Mouse (Mus musculus): Measurements from ENCODE around the gene Txnrd1.

The Txnrd1 gene

DNA sequence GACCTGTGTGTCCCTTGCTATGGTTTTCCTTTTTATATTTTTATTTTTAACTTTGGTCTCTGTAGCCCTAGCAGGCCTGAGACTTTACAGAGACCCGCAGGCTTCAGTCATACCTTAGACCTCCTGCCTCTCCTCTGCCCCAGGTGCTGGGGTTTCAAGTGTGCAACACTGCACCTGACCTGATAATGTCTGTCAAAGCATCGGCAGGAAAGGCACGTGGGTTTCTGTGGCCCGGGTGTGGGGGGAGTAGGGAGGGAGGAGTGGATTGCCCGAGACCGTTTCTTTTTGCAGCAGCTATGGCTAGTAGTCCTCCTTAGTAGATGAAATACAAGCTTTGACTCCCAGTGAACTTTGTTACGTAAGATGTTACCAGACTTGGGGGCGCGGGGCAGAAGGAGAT is 15.8 kb upstream of the Txnrd1 start:
- DNase-seq (ENCODE audit: low read depth) = no peak

DNA sequence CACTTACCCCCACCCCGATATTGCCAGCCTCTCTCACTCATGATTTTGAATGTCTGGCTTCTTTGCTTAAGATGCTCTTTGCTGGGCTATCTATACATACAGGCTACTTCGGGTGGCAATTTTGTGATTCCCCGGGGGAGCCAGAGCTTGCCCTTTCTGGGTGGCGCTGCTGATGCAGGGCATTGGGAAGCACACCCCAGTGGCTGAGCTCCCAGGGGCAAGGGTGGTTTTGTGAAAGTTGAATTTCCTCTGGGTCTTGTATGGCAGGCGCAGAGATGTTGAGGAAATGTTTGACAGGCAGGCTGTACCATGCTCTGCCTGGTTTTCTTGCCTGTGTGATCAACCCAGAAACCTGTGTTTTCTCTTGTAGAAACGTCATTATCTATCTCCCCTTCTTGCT is 15.1 kb upstream of the Txnrd1 start:
- DNase-seq (ENCODE audit: low read depth) = no peak

DNA sequence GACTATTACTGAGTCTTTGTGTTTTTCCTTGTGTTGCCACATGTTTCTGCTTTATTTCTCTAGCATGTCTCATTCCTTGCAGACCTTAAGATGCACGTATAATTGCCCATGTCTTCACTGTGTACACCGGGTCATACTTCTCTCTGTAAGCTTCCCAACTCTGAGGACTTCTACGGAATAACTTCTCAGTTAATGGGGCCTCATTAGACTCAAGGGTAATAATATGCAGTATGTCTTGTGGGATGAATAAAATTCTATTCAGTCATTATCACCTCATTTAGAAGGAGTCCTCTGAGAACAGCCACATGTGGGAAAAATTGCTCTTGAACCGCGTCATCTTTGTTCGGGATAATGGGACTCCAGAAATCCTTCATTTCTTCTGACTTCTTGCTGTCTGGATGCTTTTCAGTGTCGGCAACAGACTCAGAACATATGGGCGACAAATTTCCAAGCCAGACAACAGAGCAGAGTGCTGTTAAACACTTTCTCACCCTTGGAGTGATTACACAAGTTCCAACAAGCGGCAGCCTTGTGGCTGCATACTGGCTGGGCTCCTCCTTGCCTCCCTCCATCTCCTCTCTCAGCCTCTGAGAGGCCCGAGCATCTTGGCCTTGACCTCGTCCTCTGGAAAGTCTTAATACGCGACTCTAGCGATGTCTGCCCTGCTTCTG is 10.5 kb upstream of the Txnrd1 start:
- DNase-seq (ENCODE audit: low read depth) = no peak

DNA sequence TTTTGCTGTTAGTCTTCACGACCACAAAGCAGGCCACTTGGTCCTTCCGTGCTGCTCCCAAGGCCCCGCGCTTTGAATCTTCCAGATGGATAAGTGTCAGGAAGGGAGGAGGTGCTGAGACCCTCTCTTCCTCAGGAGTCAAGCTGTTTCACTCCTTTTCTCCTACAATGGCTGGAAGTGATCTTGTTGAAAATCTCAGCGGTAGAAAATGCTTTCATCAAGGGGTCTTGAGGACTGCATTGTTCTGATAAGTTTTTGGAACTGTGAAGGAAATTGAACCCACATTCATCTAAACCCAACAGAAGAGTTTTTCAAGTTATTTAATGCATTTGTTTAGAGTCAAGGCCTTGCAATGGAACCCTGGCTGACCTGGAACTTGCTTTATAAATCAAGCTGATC is 10.0 kb upstream of the Txnrd1 start:
- no peak for DNase-seq (ENCODE audit: low read depth)

DNA sequence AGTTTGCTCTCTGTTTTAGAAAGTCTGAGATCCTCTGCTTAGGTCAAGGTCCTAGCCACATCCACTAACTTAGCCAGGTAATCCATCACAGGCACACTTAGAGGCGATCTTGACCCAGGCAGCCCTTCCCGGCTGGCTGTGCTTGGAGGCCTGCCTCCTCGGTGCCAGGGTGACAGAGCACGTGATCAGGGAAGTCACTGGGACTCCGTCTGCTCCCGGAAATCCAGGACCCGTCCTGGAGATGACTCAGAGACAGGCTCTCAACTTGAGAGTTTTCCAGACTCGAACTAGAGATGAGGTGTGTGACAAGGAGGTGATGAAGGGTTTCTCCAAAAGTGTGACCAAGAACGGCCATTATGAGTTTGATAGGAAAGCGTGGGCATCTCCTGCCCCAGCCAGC is 9.2 kb upstream of the Txnrd1 start:
- no peak for DNase-seq (ENCODE audit: low read depth)

DNA sequence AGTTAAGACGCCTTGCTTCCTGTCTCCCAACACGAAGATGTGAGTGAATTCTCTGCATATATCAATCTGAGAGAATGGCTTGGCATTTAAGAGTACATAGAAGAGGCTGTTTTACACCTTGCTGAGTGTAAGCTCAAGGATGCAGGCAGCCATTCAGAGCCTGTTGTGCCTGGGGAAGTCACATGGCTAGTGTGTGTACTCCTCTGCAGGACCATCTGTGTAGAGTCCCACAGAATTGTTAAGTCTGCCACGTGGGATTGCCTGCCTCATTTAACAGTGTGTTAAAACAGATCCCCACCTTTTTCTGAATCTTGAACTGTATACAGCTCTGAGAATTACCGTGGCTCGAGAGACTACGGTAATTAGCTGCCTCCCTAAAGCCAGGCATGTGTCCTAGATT is 7.2 kb upstream of the Txnrd1 start:
- no peak for DNase-seq (ENCODE audit: low read depth)

DNA sequence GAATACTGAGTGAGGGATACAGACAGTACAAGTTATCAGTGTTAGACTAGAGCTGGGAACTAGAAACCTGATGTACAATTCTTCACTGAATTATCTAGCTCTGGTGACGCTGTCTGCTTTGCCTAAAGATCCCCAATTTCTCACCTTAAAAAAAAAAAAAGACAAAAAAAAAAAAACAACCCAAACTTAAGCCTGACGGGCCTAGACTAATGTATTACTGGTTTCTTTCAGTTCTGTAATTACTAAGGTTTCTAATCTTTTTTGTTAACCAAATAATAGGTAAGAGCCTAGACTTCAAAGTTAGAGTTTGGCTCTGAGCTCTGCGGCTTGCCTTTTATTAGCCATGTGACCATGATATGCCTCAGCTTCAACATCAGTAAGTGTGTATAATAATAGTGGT is 2.1 kb downstream of the Txnrd1 start:
- no peak for DNase-seq (ENCODE audit: low read depth)

DNA sequence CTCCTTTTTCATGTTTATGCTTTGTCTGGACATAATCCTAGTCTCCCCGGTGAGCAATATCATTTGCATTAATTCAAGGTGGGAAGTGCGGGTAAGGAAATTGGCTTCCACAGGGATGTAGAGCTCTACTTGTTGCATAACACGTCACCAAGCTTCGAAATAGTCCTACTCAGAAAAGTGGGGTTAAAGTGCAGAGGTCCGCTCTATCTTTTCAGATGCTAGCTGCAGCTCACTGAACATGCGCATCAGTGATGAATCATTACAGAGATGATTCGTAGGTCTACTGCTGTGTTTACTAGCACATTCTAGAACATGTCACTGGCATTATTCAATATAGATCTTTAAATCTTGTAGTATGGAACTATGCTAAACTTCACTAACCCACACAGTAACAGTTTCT is 4.6 kb downstream of the Txnrd1 start:
- peak; percentile 36 for DNase-seq (ENCODE audit: low read depth)

DNA sequence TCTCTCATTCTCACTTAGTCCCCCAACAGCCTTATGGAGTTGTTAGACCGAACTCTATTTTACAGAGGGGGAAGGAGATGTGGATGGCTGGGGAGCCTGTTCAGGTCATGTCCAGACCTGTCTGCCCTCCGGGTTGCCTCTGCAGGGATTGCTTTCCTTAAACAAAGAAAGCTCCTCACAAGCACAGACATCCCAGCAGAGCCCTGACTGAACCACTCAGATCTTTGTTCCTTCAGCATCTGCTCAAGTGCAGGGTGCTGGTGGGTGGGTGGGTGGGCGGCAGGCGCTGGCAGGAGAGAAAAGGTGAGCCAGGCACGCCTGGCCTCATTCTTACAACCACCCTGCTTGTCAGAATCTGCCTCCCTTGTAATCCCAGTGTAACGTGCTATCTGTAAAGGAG is 10.3 kb downstream of the Txnrd1 start:
- no peak for DNase-seq (ENCODE audit: low read depth)

DNA sequence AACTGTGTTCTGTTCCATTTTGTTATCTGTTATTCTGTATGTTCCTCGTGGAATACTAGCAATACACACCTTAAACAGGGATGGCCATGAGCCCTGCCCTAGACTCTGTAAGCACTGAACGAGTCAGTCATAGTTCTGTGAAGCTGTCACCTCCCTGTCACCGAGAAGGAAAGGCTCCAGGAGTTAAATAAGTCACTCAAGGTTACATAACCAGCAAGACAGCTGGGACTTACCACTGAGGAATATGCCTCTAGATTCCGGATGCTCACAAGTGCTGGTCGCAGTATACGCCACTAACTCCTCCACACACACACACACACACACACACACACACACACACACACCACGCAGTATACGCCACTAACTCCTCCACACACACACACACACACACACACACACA is 11.0 kb downstream of the Txnrd1 start:
- no peak for DNase-seq (ENCODE audit: low read depth)

DNA sequence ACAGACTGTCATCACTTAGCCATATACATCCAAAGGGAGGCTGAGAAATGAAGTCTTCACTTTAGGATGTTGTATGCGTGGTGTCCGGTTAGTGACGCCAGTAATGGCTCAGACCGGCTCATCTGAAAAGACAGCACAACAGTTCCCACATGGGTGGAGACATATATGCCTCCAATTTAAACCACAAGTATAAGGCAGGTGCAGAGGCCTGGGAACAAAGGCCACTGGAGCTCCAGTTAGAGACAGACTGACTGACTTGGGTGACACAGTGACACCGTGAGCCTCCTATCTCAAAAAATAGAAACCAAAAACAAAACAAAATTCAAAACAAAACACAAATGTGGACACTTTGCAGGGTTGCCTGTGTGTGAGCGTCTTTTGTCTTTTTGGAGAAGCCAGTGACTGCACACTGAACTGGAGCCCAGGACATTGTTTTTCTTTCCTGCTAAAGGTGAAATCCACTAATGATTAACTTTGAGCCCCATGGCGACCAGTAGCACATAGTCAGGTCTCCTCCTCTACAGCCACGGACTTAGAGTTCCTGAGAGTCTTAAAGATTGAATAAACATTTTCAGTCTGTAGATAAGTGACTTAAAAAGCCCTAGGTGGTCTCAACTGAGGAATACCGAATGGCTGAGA is 14.2 kb downstream of the Txnrd1 start:
- no peak for DNase-seq (ENCODE audit: low read depth)

DNA sequence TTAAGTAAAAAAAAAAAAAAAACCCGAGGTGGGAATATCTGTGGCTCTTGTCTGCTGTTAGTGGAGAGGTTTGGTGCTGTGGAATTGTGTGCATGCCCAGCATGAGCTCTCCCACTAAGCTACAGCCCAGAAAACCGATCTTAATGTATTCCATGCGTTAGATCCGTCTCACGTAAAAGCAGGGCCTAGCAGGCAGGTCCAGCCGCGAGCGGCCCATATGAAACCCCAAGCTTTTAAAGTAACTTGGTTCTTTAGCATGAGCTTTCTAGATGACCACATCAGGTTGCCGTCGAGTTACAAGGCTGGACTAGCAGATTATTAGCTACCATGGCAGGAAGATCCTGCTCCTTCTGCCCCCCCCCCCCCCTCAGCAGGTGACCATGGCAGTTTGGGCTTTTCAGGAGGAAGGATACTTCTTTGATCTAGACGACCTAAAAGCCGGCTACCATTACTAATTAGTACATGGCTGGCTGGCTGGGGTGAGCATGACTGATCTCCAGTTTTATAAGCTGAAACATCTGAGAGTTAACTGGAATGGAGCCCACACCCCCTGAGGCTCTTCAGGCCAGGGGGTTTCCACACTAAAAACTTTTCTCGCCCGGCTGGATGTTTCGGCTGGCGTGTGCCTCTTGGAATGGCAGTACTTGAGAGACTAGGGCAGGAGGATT is 16.1 kb downstream of the Txnrd1 start:
- no peak for DNase-seq (ENCODE audit: low read depth)

DNA sequence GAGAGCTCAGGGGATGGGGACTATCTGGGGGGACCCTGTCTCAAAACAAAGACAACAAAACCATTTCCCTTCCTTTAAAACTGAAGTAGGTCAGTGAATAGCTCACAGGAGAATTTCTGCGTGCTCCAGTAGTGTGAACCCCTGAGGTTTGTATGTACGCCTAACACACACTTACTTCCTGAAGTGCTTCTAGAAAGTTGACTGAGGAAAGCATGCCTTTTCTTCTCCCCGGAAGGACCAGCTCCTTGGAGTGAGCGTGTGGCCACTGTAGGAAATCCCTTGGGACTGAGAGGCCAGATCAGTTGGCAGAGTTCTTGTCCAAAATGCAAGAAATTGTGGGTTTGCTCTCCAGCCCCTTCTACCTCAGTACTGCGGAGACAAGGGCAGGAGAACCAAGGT is 16.6 kb downstream of the Txnrd1 start:
- no peak for DNase-seq (ENCODE audit: low read depth)

DNA sequence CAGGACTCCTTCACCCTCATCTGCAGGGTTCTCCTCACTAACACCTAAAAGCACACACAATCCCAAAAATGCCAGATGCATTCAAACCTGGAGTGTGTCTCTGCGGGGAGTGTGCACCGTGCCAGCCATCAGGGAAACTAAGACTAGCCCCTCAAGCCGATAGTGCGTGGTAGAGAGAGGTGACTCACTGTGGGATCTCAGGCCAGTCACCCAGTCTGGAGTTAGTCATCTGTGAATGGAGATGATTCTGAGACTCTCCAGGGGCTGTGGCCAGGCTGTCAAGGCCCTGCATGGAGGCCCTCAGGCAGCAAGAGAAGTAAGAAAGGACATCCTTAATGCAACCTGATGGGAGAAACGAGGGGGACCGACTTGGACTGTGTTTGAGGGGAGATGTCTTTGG is 18.0 kb downstream of the Txnrd1 start:
- DNase-seq (ENCODE audit: low read depth) = peak; percentile 42

DNA sequence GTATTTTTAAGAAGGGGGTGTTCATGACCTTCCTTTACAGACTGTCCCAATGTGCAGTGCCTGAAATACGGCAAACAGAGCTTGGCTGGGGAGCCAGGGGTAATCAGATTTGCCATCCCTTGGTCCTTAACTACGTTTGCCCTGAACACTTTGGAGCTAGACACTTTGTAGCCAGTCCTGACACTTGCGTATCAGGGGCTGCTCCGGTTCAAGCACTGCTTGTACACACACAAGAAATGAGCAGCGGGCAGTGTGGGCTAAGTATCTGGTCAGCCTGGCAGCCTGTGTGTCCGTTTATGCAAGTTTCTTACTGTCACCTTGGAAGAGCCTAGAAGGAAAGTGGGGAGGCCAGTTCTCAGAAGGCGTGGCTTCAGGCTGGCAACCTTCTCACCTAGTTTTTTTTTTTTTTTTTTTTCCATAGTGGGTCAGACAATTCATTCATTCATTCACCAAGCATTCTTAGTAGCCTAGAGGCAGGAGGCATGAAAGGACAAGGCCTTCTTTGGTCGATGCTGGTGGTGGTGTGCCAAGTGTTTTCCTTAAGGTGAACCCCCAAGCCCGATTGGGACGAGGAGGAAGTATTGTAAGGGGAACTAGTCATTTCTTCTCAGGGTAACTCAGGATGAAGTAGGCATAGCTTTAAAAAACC is 24.4 kb downstream of the Txnrd1 start:
- no peak for DNase-seq (ENCODE audit: low read depth)

DNA sequence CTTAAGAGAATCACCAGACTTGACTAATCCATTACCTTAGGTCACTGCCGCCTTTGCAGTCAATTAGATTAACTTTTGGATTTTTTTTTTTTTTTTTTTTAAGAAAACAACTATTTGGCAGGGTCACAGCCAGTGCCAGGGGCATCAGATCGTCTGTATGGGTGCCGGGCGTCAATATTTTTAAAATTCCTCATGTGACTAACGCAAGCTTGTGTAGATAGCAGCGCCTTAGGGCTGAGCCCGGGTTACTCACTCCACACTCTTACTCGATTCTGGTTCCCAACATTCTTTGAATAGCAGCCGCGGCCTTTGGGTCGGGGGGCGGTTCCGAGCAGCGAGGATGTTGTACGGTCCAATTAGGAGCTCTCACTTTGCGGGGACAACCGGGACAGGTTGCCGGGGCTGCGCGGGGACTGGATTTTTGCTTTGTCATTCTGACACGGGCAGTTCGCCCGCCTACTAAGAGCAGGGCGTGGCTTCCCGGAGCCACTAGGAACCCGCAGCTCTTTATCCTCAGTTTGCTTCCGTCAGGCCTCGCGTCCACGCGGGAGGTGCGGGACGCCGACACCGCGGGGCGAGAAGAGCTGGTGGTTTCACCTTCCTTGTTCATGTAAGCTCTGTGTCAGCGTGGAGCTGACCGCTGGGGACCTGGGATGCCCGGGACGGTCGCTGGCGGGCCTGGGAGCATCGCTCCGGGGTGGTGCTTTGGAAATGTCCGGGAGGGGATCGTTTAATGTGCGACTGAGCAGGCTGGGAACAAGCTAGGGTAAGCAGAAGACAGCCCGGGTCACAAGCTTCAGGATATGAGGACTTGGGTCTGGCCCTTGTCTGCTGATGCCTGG is 25.2 kb downstream of the Txnrd1 start:
- DNase-seq (ENCODE audit: low read depth) = peak; percentile 97

DNA sequence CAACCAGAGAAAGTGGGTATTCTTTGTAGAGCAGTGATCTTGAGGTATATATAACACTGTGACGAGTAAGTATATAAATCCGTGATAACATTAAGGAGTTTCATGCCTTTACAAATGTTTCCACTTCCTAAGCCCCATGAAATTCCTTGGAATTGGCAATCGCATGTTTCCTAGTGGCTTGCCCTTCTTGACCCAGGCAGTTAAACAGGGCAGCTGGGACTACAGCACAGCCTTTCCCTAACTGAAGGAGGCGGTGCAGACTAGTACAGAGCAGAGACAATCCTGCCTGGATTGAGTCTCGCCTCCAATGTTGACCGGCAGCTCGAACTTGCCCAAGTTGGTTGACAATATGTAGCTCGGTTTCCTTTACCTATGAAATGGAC is 25.8 kb downstream of the Txnrd1 start:
- peak; percentile 84 for DNase-seq (ENCODE audit: low read depth)

DNA sequence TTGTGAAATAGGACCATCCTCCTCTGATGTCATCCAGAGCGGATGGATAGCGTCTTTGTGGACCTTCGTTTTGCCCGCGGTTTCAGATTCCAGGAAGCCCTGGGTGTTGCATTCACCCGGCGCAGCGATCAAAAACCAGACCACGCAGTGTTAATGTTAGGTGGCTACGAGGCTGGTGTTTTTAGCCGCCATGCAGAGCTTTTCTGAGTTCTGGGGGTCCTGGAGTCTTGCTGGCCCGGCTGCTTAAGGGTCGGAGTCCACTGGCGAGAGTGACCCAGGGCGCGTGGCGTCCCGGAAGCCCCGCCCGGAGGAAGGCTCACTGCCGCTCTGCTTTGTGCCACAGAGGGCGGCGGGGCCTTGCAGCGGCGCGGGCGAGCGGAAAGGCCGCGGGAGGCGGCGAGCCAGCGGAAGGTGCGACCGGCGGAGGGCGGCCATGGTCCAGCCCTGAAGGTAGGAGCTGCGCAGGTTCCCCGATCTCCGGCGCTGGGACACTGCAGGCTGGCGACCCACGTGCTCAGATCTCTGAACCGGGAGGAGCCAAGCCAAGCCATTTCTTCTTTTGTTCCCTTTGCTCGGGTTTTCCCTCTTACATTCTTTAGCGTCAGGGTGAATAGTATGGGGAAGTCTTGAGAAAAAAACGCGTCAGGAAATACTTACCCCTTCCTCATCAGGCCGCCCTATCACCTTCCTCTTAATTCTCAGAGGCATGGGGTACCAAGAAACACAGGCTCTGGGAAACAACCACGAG is 26.6 kb downstream of the Txnrd1 start:
- peak; percentile 88 for DNase-seq (ENCODE audit: low read depth)

DNA sequence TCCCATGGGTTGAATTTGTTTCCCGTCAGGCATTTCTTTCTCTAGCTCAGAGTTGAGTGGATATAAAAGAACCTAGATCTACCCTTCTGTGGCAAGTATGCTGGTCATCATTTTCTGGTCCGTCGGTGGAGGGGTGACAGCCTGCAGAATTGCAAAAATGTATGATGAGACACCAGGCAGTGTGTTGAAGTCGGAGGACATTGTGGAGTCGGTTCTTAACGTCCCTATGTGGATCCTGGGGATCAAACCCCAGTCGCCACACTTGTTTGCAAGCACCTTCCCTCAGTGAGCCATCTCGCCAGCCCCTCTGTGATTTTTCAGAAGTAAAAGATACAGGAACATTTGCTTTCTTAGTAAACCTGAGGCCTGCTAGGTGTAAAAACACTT is 27.2 kb downstream of the Txnrd1 start:
- DNase-seq (ENCODE audit: low read depth) = peak; percentile 42

DNA sequence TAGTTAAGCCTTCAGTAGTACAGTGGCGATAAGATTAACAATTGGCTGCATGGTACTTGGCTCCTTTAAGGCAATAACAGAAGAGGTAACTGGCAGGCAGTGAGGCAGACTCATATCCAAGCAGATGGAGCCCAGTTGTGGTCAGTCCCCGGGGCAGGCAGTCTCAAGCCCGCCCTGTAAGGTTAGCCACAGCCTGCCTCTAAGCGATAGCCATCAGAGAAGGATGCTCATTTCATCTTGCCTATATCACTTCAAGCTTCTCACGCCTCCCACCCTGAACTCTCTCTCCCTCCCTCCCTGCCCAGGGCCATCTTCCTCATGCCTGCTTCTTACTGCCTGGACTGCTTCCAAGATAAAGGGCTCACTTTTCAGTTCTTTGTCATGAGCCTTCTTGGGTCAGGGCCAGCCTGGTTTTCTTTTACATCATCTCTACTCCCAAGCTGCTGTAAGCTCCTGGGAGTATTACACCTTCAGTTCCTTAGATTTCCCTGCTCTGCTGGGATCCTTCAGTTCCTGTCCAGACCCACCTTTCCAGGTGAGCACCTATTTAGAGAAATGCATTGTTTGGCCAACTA is 29.4 kb downstream of the Txnrd1 start:
- peak; percentile 95 for DNase-seq (ENCODE audit: low read depth)

DNA sequence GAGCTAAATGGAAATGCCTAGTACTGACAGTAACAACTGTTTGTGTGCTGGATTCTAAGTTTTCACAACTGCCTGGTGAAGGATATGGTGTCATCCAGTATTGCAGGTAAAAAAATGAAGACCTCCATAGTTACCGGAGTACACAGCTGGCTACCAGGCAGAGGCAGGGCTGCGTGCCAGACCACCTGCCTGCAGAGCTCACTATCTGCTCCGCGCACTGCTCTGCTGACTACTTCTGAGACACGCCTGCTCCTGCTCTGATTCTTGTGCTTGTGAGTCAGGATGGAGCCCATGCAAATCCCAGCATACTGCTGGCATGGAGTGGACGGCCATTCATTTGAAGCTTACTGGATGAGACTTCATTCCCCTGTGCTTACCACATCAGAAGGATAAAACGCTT is 30.1 kb downstream of the Txnrd1 start:
- DNase-seq (ENCODE audit: low read depth) = no peak
